Mouse (Mus musculus): ENCODE results near the gene Mier2. TPM values are rescaled to one million over a fixed set of nuclear protein-coding genes. Genes with fewer than 3 reads are reported as not detected.

Gene Mier2
- polyA plus RNA-seq, 1 experiment: 40.1 TPM

DNA sequence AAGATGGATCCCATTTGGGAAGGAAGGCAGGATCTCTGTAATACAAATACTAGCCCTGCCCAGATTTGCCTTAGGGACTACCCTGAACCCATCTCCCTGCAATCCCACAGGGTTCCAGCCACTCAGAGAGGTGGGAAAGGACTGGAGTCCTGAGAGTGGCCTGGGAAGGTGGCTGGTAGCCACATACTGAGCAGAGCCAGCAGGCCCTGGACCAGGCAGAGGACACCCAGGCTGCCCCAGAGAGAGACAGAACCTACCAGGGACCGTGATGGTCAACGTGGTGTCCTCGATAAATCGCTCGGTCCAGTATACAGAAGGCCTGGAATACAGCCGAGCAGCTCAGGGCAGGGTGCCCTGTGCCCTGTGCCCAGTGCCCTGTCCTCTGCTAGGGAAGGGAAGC lies 30.1 kb upstream of the Mier2 start:
- Histone ChIP-seq H3K9ac (ENCODE audit: low read depth, poor library complexity, severe bottlenecking) (no peak overlapping the region), H3K36me3 (ENCODE audit: control insufficient read depth, insufficient read depth, low read length, poor library complexity, severe bottlenecking) (no peaks in the 10 kb centered on the region), H3K4me3 (ENCODE audit: low read depth, low read length) (no peak overlapping the region), H3K27me3 (ENCODE audit: control insufficient read depth, insufficient read depth, low read length, poor library complexity, severe bottlenecking) (no peaks in the 10 kb centered on the region), H3K9me3 (replicated peaks; ENCODE audit: control insufficient read depth, insufficient read depth, low read length, poor library complexity, severe bottlenecking) (no peaks in the 10 kb centered on the region), H3K27ac (ENCODE audit: insufficient read depth, low read length) (no peak overlapping the region), H3K4me1 (ENCODE audit: control insufficient read depth, insufficient read depth, low read length) (no peaks in the 10 kb centered on the region)
- TF ChIP-seq POLR2A (IDR thresholded peaks at IDR 0.05; ENCODE audit: insufficient read depth, low read length): no peak
- no peak for TF ChIP-seq CTCF (IDR thresholded peaks at IDR 0.05; ENCODE audit: low read depth, low read length)
- no peak for TF ChIP-seq EP300 (IDR thresholded peaks at IDR 0.05; ENCODE audit: insufficient read depth, low read depth, low read length)

DNA sequence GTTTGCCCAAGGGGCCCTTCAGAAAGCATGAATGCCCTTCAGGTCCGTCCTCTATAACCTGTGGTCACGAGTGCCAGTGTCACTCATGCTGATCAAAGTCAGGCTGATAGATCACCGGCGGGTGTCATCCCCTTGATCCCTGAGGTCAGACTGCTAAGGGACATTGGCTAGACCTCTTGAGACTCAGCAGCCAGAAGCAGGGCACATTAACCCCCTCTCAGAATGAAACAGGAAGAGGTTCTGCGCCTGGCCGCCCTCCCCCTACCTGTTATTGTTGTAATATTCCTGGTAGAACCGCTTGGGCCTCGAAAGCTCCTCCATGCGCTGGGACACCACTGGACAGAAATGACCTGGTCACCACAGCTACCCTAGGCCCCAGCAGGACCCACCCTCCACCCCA lies 29.4 kb upstream of the Mier2 start:
- TF ChIP-seq CTCF (IDR thresholded peaks at IDR 0.05; ENCODE audit: low read depth, low read length) (no peak), POLR2A (IDR thresholded peaks at IDR 0.05; ENCODE audit: insufficient read depth, low read length) (no peak)
- no peaks in the 10 kb centered on the region for H3K4me1 ChIP-seq (ENCODE audit: control insufficient read depth, insufficient read depth, low read length)
- no peak overlapping the region for H3K4me3 ChIP-seq (ENCODE audit: low read depth, low read length)
- H3K36me3 ChIP-seq (ENCODE audit: control insufficient read depth, insufficient read depth, low read length, poor library complexity, severe bottlenecking): no peaks in the 10 kb centered on the region
- no peak overlapping the region for H3K9ac ChIP-seq (ENCODE audit: low read depth, poor library complexity, severe bottlenecking)
- H3K27me3 ChIP-seq (ENCODE audit: control insufficient read depth, insufficient read depth, low read length, poor library complexity, severe bottlenecking): no peaks in the 10 kb centered on the region
- no peak overlapping the region for H3K27ac ChIP-seq (ENCODE audit: insufficient read depth, low read length)
- H3K9me3 ChIP-seq (replicated peaks; ENCODE audit: control insufficient read depth, insufficient read depth, low read length, poor library complexity, severe bottlenecking): no peaks in the 10 kb centered on the region

DNA sequence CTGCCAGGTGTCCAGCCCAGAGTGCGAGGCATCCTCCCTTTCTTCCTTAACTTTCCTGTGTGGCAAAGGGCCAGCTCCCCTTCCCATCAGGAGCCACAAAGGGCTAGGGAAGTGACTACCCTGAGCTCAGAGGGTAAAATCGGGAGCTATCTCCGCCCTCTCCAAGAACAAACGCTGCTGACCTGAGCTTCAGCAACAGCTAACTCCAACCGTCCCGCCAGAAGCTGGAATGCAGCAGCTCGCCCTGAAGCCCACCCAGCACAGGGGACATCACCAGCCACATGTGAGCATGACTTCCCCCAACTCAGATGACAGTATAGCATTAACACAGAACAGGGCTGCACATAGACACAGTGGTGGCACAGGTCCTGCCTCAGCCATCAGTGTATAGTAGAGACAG lies 29.0 kb upstream of the Mier2 start:
- no peaks in the 10 kb centered on the region for H3K9me3 ChIP-seq (replicated peaks; ENCODE audit: control insufficient read depth, insufficient read depth, low read length, poor library complexity, severe bottlenecking)
- no peak for TF ChIP-seq CTCF (IDR thresholded peaks at IDR 0.05; ENCODE audit: low read depth, low read length)
- no peak for TF ChIP-seq EP300 (IDR thresholded peaks at IDR 0.05; ENCODE audit: insufficient read depth, low read depth, low read length)
- no peak for TF ChIP-seq POLR2A (IDR thresholded peaks at IDR 0.05; ENCODE audit: insufficient read depth, low read length)

DNA sequence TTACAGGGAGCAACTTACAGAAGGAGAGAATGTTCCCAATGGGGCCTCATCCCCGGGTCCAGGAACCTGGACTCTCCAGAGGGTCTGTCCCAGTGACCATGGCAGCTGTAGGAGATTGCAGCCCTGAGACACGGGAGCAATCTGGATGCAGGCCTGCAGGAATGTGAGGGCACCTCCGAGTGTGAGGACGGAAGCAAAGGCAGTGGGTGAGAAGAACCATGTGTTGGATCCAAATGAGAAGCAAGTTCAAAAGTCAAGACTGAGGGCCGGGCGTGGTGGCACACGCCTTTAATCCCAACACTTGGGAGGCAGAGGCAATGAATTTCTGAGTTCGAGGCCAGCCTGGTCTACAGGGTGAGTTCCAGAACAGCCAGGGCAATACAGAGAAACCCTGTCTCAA lies 26.5 kb upstream of the Mier2 start:
- Histone ChIP-seq H3K9ac (ENCODE audit: low read depth, poor library complexity, severe bottlenecking) (no peak overlapping the region), H3K9me3 (replicated peaks; ENCODE audit: control insufficient read depth, insufficient read depth, low read length, poor library complexity, severe bottlenecking) (no peaks in the 10 kb centered on the region), H3K36me3 (ENCODE audit: control insufficient read depth, insufficient read depth, low read length, poor library complexity, severe bottlenecking) (no peaks in the 10 kb centered on the region), H3K4me1 (ENCODE audit: control insufficient read depth, insufficient read depth, low read length) (no peaks in the 10 kb centered on the region), H3K4me3 (ENCODE audit: low read depth, low read length) (no peak overlapping the region), H3K27me3 (ENCODE audit: control insufficient read depth, insufficient read depth, low read length, poor library complexity, severe bottlenecking) (no peaks in the 10 kb centered on the region), H3K27ac (ENCODE audit: insufficient read depth, low read length) (no peak overlapping the region)
- TF ChIP-seq POLR2A (IDR thresholded peaks at IDR 0.05; ENCODE audit: insufficient read depth, low read length) (no peak), CTCF (IDR thresholded peaks at IDR 0.05; ENCODE audit: low read depth, low read length) (no peak), EP300 (IDR thresholded peaks at IDR 0.05; ENCODE audit: insufficient read depth, low read depth, low read length) (no peak)

More for the DNA sequence above, 29.0 kb upstream of the Mier2 start:
- no peak overlapping the region for H3K4me3 ChIP-seq (ENCODE audit: low read depth, low read length)
- no peak overlapping the region for H3K27ac ChIP-seq (ENCODE audit: insufficient read depth, low read length)
- no peaks in the 10 kb centered on the region for H3K4me1 ChIP-seq (ENCODE audit: control insufficient read depth, insufficient read depth, low read length)
- H3K36me3 ChIP-seq (ENCODE audit: control insufficient read depth, insufficient read depth, low read length, poor library complexity, severe bottlenecking): no peaks in the 10 kb centered on the region
- no peak overlapping the region for H3K9ac ChIP-seq (ENCODE audit: low read depth, poor library complexity, severe bottlenecking)
- no peaks in the 10 kb centered on the region for H3K27me3 ChIP-seq (ENCODE audit: control insufficient read depth, insufficient read depth, low read length, poor library complexity, severe bottlenecking)

DNA sequence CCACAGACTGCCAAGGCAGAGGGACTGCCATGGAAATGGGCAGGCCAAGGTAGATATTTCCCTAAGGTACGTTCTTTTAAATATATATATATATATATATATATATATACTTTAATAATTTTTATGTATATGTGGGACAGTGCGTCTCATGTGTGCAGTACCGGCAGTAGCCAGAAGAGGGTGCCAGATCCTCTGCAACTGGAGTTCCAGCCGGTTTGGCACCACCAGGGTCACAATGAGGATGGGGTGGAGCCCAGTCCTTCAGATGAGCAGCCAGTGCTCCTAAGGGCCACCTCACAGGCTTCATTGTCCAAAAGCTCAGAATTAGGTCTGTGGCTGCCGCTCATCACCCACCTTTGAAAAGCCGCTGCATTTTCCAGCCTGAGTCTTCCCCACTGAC lies 25.8 kb upstream of the Mier2 start:
- H3K4me1 ChIP-seq (ENCODE audit: control insufficient read depth, insufficient read depth, low read length): no peaks in the 10 kb centered on the region
- no peak overlapping the region for H3K27ac ChIP-seq (ENCODE audit: insufficient read depth, low read length)
- no peaks in the 10 kb centered on the region for H3K9me3 ChIP-seq (replicated peaks; ENCODE audit: control insufficient read depth, insufficient read depth, low read length, poor library complexity, severe bottlenecking)
- H3K4me3 ChIP-seq (ENCODE audit: low read depth, low read length): no peak overlapping the region
- no peak overlapping the region for H3K9ac ChIP-seq (ENCODE audit: low read depth, poor library complexity, severe bottlenecking)
- H3K36me3 ChIP-seq (ENCODE audit: control insufficient read depth, insufficient read depth, low read length, poor library complexity, severe bottlenecking): no peaks in the 10 kb centered on the region
- no peak for TF ChIP-seq POLR2A (IDR thresholded peaks at IDR 0.05; ENCODE audit: insufficient read depth, low read length)
- peak; percentile 83 for TF ChIP-seq CTCF (IDR thresholded peaks at IDR 0.05; ENCODE audit: low read depth, low read length)
- TF ChIP-seq EP300 (IDR thresholded peaks at IDR 0.05; ENCODE audit: insufficient read depth, low read depth, low read length): 0 out of 2 replicates have a peak, but pooled peaks have one; percentile 6
- H3K27me3 ChIP-seq (ENCODE audit: control insufficient read depth, insufficient read depth, low read length, poor library complexity, severe bottlenecking): no peaks in the 10 kb centered on the region

DNA sequence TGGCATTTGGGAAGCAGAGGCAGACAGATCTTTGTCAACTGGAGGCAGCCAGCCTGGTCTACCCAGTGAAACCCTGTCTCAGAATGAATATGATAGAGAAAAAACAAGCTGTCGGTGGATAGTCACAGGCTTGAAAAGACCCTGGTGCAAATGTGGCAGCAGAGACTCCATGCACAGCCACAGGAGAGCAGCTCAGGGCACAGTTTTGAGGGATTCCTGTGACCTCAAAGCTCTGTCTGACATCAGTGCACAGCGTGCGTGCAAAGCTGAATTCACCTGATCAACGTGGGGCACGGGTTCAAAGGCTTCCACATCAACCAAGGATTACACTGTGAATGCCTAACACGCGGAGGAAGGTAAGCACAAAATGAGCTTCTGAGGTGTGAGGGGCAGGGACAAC lies 25.4 kb upstream of the Mier2 start:
- no peaks in the 10 kb centered on the region for H3K27me3 ChIP-seq (ENCODE audit: control insufficient read depth, insufficient read depth, low read length, poor library complexity, severe bottlenecking)
- H3K36me3 ChIP-seq (ENCODE audit: control insufficient read depth, insufficient read depth, low read length, poor library complexity, severe bottlenecking): no peaks in the 10 kb centered on the region
- TF ChIP-seq POLR2A (IDR thresholded peaks at IDR 0.05; ENCODE audit: insufficient read depth, low read length): no peak
- TF ChIP-seq CTCF (IDR thresholded peaks at IDR 0.05; ENCODE audit: low read depth, low read length): no peak
- TF ChIP-seq EP300 (IDR thresholded peaks at IDR 0.05; ENCODE audit: insufficient read depth, low read depth, low read length): no peak
- H3K9me3 ChIP-seq (replicated peaks; ENCODE audit: control insufficient read depth, insufficient read depth, low read length, poor library complexity, severe bottlenecking): no peaks in the 10 kb centered on the region
- no peaks in the 10 kb centered on the region for H3K4me1 ChIP-seq (ENCODE audit: control insufficient read depth, insufficient read depth, low read length)
- H3K4me3 ChIP-seq (ENCODE audit: low read depth, low read length): no peak overlapping the region
- no peak overlapping the region for H3K9ac ChIP-seq (ENCODE audit: low read depth, poor library complexity, severe bottlenecking)
- H3K27ac ChIP-seq (ENCODE audit: insufficient read depth, low read length): no peak overlapping the region

Data from ES-Bruce4 (cell line).